Mouse (Mus musculus) monocyte, adult 2 months (primary cell): ENCODE data around the gene Hist2h2bb.
A peak's percentile ranks its signal among the peaks of the same experiment; 100 is the strongest.
"Not testable (repeated sequence)": the region's sequence is repeated elsewhere in the genome, so short reads cannot be mapped to it uniquely, and the experiment has no call there.

Experiments used
- DNase-seq, 2 experiments: peaks; one replicate each; pipeline ENCODE4 v3.0.0; 2022; ENCODE audit warnings: low spot score in 2 of 2, low read depth in 1 of 2

Gene Hist2h2bb

GRCm38 (mm10) chr3:96269511-96270474 lies at the start of gene Hist2h2bb:
Hist2h2bb (plus strand) TSS chr3:96269752.
- DNase-seq, result peak; percentile 77 to 84

DNA sequence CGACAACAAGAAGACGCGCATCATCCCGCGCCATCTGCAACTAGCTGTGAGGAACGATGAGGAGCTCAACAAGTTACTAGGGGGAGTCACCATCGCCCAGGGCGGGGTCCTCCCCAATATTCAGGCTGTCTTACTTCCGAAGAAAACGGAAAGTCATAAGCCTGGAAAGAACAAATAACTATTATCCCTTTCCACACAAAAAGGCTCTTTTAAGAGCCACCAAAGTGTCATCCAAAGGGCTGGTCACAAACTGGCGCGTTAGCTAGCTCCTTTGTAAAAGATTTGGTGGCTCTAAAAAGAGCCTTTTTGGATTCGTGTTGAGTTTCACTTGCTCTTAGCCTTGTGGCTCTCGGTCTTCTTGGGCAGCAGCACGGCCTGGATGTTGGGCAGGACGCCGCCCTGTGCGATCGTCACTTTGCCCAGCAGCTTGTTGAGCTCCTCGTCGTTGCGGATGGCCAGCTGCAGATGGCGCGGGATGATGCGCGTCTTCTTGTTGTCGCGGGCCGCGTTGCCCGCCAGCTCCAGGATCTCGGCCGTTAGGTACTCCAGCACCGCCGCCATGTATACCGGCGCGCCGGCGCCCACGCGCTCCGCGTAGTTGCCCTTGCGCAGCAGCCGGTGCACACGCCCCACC lies 49.3 kb upstream of the Hist2h2bb start:
- DNase-seq, result not testable (repeated sequence)

- DNase-seq, result peak; percentile 75 to 78
Observed at GRCm38 (mm10) chr3:96220765-96221639, 48.5 kb upstream of the Hist2h2bb start, which contains the start of the genes Hist2h2ac and Hist2h2be. Hist2h2ac (minus strand) TSS chr3:96220880. Hist2h2be (plus strand) TSS chr3:96221119.

- DNase-seq, result no peak
Observed at GRCm38 (mm10) chr3:96221640-96222038, 47.9 kb upstream of the Hist2h2bb start.

DNA sequence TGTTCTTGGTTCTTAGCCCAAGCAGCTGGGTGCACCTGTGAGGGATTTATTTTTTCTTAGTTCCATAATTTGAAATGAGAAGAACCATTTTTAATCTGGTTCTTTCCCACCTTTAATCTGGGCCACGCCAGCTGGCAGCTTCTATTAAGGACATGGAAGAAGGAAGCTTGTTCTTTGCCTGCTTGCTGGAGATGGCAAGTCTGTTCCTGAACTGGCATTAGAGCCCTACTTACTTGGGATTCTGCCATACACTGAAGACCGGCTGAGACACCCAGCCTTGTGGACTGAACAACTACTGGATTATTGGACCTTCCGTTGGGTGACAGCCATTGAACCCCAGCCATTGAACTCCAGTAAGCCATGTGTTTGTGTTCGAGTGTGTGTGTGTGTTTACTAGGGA lies 46.8 kb upstream of the Hist2h2bb start:
- DNase-seq, result no peak

- DNase-seq, result no peak
Observed at GRCm38 (mm10) chr3:96225421-96225820, 44.1 kb upstream of the Hist2h2bb start.

DNA sequence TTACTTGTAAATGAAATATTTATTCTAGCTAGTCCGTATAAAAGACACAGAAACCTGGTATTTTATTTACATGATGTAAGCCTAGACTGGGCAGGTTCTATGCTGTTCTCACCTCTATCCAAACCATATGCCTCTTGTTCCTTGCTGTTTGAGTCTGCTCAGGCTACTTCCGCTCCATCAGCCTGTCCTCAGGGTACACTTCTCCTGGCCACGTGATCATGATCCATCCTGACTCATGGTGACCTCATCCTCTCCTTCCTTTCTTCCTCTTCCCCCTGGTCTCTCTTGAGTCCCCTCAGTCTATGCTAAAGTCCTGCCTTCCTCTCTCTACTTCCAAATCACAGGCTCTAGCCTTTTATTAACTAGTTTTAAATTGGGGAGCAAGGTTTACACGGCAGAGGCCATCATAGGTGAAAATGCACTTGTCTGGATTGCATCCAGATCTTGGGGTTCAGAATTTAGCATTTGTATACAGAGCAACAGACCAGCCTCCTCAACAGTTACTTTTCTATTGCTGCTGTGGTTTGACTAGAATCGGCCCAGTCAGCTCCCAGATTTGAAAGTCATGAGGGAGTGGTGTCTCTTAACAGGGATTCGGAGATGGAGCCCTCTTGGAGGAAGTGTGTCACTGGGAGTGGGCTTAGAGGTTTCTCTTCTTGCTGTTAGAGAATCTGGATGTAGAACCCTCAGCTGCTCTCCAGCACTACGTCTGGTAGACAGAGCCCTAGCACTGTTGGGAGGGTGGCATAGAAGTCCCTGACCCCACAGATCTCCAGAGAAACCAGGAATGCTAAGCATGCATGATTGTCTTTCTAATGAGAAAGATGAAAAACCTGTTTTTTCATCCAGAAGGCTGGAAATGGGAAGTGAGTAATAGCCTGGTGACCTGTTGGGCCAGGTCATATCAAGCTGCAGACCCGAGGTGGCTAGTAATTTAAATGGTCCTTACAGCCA lies 42.6 kb upstream of the Hist2h2bb start:
- DNase-seq, result no peak

- DNase-seq, result no peak
Observed at GRCm38 (mm10) chr3:96228828-96229227, 40.7 kb upstream of the Hist2h2bb start.

DNA sequence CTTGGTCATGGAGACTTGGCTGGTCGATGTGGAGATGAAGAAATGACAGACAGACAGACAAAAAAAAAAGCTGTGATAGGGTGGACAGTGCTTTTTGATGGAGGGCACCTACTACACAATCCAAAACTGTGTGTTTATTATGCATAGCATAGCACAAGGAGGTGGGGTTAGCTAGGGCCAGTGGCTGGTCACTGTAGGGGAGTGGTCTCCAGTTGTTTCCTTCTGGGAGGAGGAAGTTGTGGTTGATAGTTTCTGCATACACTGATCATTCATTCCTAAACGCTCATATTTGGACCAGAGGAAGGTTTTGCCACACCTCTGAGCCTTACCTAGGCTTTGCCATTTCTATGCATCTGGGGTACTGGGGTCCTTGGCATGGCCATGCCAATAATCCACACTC lies 39.1 kb upstream of the Hist2h2bb start:
- DNase-seq, result no peak

GRCm38 (mm10) chr3:96230910-96231757 lies 38.4 kb upstream of the Hist2h2bb start:
- no peak for DNase-seq

GRCm38 (mm10) chr3:96231758-96232120 lies 37.8 kb upstream of the Hist2h2bb start:
- no peak for DNase-seq

GRCm38 (mm10) chr3:96234914-96235313 lies 34.6 kb upstream of the Hist2h2bb start:
- no peak for DNase-seq

- DNase-seq, result no peak
Observed at GRCm38 (mm10) chr3:96235836-96236235, 33.7 kb upstream of the Hist2h2bb start.

DNA sequence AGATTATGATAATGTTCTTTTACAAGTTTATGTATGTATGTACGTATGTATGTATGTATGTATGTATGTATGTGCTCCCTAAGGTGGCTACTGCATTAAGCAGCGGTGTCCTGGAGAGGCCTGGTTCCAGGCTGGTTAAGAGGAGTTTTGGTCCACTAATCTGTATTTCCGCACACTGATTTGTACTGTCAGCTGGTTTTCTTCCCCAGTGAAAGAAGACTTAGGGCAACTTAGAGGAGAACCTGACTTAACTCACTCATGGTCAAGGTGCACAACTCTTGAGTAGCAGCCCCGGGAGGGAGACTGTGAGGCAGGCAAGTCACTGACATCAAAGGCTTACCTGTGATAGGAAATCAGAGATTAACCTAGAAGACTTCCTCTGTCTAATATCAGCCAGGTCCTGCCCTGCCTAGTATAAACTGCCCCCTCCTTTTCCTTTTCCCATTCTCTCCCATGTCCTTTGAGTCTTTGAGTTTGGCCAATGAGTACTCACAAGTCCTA lies 32.7 kb upstream of the Hist2h2bb start:
- DNase-seq, result no peak

DNA sequence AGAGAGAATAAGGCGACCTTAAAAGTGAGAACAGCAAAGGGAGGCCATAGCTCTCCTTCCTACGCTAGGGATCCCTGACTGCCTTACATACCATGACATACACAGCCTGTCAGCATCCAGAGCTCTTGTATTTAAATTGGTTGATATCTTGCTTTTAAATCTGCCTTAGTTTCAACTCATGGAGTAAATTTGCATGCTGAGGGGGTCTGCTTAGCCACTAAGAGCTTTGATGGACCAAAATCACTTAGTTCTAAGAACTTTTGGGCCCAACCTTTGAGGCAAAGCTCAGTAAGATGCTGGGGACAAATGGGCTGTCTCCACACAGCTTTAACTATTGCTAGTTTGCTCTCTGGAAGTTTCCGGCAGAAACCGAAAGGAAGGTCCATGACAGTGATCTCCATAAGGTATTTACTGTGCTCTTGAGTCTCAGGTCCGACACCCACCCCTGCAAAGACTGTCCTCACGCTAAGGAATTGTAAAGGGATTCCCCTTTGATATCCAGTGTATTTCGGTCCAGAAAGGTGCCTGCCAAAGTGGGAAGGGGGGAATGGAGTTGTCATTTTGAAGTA lies 32.1 kb upstream of the Hist2h2bb start:
- DNase-seq, result no peak

- no peak for DNase-seq
Observed at GRCm38 (mm10) chr3:96237904-96238511, 31.5 kb upstream of the Hist2h2bb start.

DNA sequence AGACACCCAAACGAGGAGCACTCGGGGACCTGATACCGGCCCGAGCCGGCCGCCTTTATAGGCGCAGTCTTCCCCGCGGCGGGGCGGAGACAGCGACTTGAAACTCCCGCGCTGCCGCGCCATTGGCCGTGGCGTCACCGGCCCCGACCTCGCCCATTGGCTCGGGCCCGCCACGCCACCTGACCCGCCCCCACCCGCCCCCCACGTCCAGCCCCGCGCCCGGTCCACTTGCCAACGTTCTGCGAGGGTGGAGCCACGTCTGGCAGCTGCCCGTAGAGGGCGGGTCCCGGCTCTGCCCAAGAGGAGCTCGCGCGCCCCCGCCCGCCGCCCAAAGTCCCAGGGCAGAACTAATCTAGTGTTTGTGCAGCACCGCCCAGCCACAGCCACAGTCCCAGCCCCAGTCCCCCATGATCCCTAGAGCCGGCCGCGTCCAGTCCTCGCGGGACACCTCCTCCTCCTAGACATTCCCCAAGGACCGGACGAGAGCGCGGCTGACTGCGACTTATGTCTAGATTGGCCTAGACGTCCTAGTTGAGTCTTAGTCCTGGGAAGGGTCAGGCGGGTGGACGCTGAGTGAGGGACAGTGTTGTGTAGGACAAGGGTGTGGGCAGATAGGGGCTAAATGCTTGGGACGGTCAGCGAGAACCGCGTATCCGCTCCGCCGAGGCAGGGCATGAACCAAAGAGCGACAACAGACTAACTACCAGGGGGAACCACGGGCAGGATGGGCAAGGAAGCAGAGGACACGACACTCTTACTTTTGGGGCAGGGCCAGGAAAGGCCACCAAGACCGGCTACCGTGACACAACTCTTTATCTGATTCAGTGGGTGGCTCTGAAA lies 30.4 kb upstream of the Hist2h2bb start, which contains the start of gene Hist2h3c2:
Gene Hist2h3c2, minus strand, starts transcription at position 174 of the 840 bp plus-strand sequence.
- DNase-seq, result not testable (repeated sequence)
